Mouse (Mus musculus) testis, adult 2 months (tissue): ENCODE measurements around the gene Foxp1. TPM values are rescaled to one million over a fixed set of nuclear protein-coding genes. Genes with fewer than 3 reads are reported as not detected.

Source experiments
- H3K27ac ChIP-seq: fragments of 200-500 bp; 2 replicates; pipeline ENCODE4 v1.5.1; 2012; ENCODE audit warnings: low read depth, low read length; ENCODE audit not compliant: control insufficient read depth, insufficient read depth
- H3K27me3 ChIP-seq: fragments of 200-500 bp; 2 replicates; pipeline ENCODE4 v1.6.1; 2012; ENCODE audit warnings: mild to moderate bottlenecking, low read length, moderate library complexity; ENCODE audit not compliant: control insufficient read depth, insufficient read depth
- H3K36me3 ChIP-seq: fragments of 200-500 bp; 2 replicates; pipeline ENCODE4 v1.6.1; 2012; ENCODE audit warnings: mild to moderate bottlenecking, low read length; ENCODE audit not compliant: control insufficient read depth, insufficient read depth
- H3K4me1 ChIP-seq: fragments of 200-500 bp; 2 replicates; pipeline ENCODE4 v1.6.1; 2012; ENCODE audit warnings: low read length; ENCODE audit not compliant: control insufficient read depth, insufficient read depth
- H3K4me3 ChIP-seq: fragments of 200-500 bp; 2 replicates; pipeline ENCODE4 v1.5.1; 2012; ENCODE audit warnings: low read depth, mild to moderate bottlenecking, low read length, moderate library complexity, mixed read lengths; ENCODE audit not compliant: control insufficient read depth
- CTCF ChIP-seq: fragments of 200-500 bp; IDR thresholded peaks from 2 replicates; pipeline ENCODE4 v1.5.1; 2012; ENCODE audit warnings: low read depth, mild to moderate bottlenecking, inconsistent platforms, low read length, moderate library complexity; ENCODE audit not compliant: control insufficient read depth, insufficient read depth, insufficient replicate concordance
- POLR2A ChIP-seq: fragments of 200-500 bp; IDR thresholded peaks from 2 replicates; pipeline ENCODE4 v1.6.1; 2012; ENCODE audit warnings: low read depth, mild to moderate bottlenecking, inconsistent platforms, low read length, moderate library complexity; ENCODE audit not compliant: control insufficient read depth
- polyA plus RNA-seq: library from polyadenylated mRNA; depleted of rRNA; stranded (reverse); fragments of >200 nt; gene quantifications from 2 replicates; pipeline ENCODE4 v1.2.3, GENCODE M21; 2012

The Foxp1 gene
- polyA plus RNA-seq, 1 experiment = 34.8 TPM

- no peaks in the 10 kb centered on the region for H3K4me1 ChIP-seq
- H3K36me3 ChIP-seq = no peaks in the 10 kb centered on the region
- H3K4me3 ChIP-seq = no peak overlapping the region; the same call in 1 of the 2 replicates
- TF ChIP-seq POLR2A (no peak), CTCF (no peak)
- no peaks in the 10 kb centered on the region for H3K27me3 ChIP-seq
- no peak overlapping the region for H3K27ac ChIP-seq
These were observed 451.8 kb downstream of the Foxp1 start for GRCm38 (mm10) chr6:99070710-99071109.

- no peaks in the 10 kb centered on the region for H3K4me1 ChIP-seq
- no peak for TF ChIP-seq CTCF
- H3K4me3 ChIP-seq = no peak overlapping the region
- H3K27ac ChIP-seq = no peak overlapping the region
- H3K36me3 ChIP-seq = no peaks in the 10 kb centered on the region
- H3K27me3 ChIP-seq = no peaks in the 10 kb centered on the region
These were observed 452.8 kb downstream of the Foxp1 start for GRCm38 (mm10) chr6:99069726-99070125.

GRCm38 (mm10) chr6:99065569-99066353 lies 456.8 kb downstream of the Foxp1 start:
- no peaks in the 10 kb centered on the region for H3K36me3 ChIP-seq
- no peaks in the 10 kb centered on the region for H3K27me3 ChIP-seq
- H3K4me1 ChIP-seq = peaks cover 4% of the 10 kb centered on the region; the same call in 1 of the 2 replicates
- no peak overlapping the region for H3K4me3 ChIP-seq
- H3K27ac ChIP-seq = no peak overlapping the region
- TF ChIP-seq CTCF = no peak
- TF ChIP-seq POLR2A = no peak

GRCm38 (mm10) chr6:99063982-99064484 lies 458.5 kb downstream of the Foxp1 start:
- TF ChIP-seq CTCF = no peak
- TF ChIP-seq POLR2A = no peak
- Histone ChIP-seq H3K27ac (no peak overlapping the region), H3K27me3 (no peaks in the 10 kb centered on the region), H3K4me1 (peaks cover 4% of the 10 kb centered on the region; the same call in 1 of the 2 replicates), H3K4me3 (no peak overlapping the region), H3K36me3 (no peaks in the 10 kb centered on the region)

GRCm38 (mm10) chr6:99062931-99063330 lies 459.6 kb downstream of the Foxp1 start:
- Histone ChIP-seq H3K36me3 (no peaks in the 10 kb centered on the region), H3K27ac (no peak overlapping the region), H3K4me3 (peak overlapping the region; percentile 51), H3K27me3 (no peaks in the 10 kb centered on the region), H3K4me1 (peaks cover 4% of the 10 kb centered on the region; the same call in 1 of the 2 replicates)
- TF ChIP-seq CTCF = no peak
- no peak for TF ChIP-seq POLR2A

GRCm38 (mm10) chr6:99058688-99059087 lies 463.8 kb downstream of the Foxp1 start:
- Histone ChIP-seq H3K36me3 (no peaks in the 10 kb centered on the region), H3K27ac (no peak overlapping the region), H3K4me3 (no peak overlapping the region), H3K4me1 (peaks cover 4% of the 10 kb centered on the region; the same call in 1 of the 2 replicates), H3K27me3 (no peaks in the 10 kb centered on the region)
- TF ChIP-seq POLR2A (no peak), CTCF (no peak)

- no peak overlapping the region for H3K4me3 ChIP-seq
- no peaks in the 10 kb centered on the region for H3K4me1 ChIP-seq
- no peak overlapping the region for H3K27ac ChIP-seq
- H3K27me3 ChIP-seq = no peaks in the 10 kb centered on the region
- TF ChIP-seq CTCF (no peak), POLR2A (no peak)
- H3K36me3 ChIP-seq = no peaks in the 10 kb centered on the region
These were observed 465.4 kb downstream of the Foxp1 start for GRCm38 (mm10) chr6:99057113-99057553.
